Mouse (Mus musculus) limb, embryonic 15.5 days (tissue): ENCODE data around the gene Egfr. TPM values are rescaled to one million over a fixed set of nuclear protein-coding genes. Genes with fewer than 3 reads are reported as not detected.

Experiments
- ATAC-seq: fragments of 200-750 bp; cut with Nextera tagmentation; 2 replicates; pipeline ENCODE4 v1.8.0; 2017; ENCODE audit warnings: low read depth, moderate TSS enrichment; ENCODE audit not compliant: insufficient number of reproducible peaks, low FRiP score, low TSS enrichment
- H3K27ac ChIP-seq: fragments of 300-500 bp; sonication (generic); 2 replicates; pipeline ENCODE4 v1.5.1; 2015; ENCODE audit warnings: moderate library complexity, mild to moderate bottlenecking, inconsistent platforms
- H3K27me3 ChIP-seq: fragments of 300-500 bp; sonication (generic); 2 replicates; pipeline ENCODE4 v1.6.1; 2015; ENCODE audit warnings: inconsistent platforms
- H3K36me3 ChIP-seq: fragments of 300-500 bp; sonication (generic); 2 replicates; pipeline ENCODE4 v1.6.1; 2015; ENCODE audit warnings: inconsistent platforms
- H3K4me1 ChIP-seq: fragments of 300-500 bp; sonication (generic); 2 replicates; pipeline ENCODE4 v1.6.1; 2015; ENCODE audit warnings: inconsistent platforms
- H3K4me2 ChIP-seq: fragments of 300-500 bp; sonication (generic); 2 replicates; pipeline ENCODE4 v1.6.1; 2015; ENCODE audit warnings: mild to moderate bottlenecking, inconsistent platforms
- H3K4me3 ChIP-seq: fragments of 300-500 bp; sonication (generic); 2 replicates; pipeline ENCODE4 v1.5.1; 2015; ENCODE audit warnings: mild to moderate bottlenecking, inconsistent platforms
- H3K9ac ChIP-seq: fragments of 300-500 bp; sonication (generic); 2 replicates; pipeline ENCODE4 v1.6.1; 2015; ENCODE audit warnings: inconsistent platforms
- H3K9me3 ChIP-seq: fragments of 300-500 bp; sonication (generic); 2 replicates; pipeline ENCODE4 v1.6.1; 2016; ENCODE audit warnings: inconsistent platforms
- WGBS: fragments of 180-500 bp; shearing (Covaris S2); methylation state at CpG from one replicate; pipeline ENCODE4 v1.1.7; 2015; 5-methylcytosine and 5-hydroxymethylcytosine counted together
- polyA plus RNA-seq: library from polyadenylated mRNA; unstranded; fragments of >200 nt; fragmentation: Nextera tagmentation; extraction: Ambion mirVana; gene quantifications from 2 replicates; pipeline ENCODE4 v1.2.1, GENCODE M21; 2015

The Egfr gene
- polyA plus RNA-seq, 1 experiment from 2014 or later = 28.9 TPM

DNA sequence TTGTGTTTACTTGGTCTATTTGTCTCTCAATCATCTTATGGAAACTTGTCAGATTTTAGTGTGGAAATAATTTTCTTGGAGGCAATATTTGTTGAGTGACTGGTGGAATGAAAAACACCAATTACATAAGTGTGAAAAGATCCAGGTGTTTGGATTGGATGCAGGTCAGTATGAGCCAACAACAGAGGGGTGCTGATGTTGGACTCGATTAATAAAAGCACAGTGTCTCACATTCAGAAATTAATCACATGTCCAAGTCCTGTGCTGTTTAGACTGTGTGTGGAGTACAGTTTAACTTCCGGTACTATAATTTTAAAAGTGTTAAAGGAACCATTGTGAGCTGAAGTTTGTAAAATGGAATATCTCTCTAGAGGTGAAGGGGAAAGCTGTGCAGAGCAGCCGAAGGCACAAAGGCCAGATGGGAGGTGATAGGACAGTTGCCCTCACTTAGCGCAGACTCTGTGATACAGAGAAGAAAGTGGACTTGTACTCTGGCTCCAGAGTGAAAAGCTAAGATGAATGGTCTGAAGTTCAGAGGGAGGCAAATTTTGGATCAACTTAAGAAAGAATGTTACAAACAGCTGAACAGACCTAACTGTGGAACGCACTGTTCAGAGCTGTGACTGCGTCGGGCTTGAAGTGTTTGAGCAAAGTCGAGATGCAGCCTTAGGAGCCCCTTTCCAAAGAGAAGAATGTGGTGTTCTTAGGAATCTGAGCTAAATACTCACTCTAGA lies 32.1 kb downstream of the Egfr start:
- H3K9me3 ChIP-seq = no peaks in the 10 kb centered on the region
- peaks cover 13% of the 10 kb centered on the region; the same call in 1 of the 2 replicates for H3K4me1 ChIP-seq
- ATAC-seq = peak; percentile 83; the same call in 1 of the 2 replicates
- peak overlapping the region; percentile 57 for H3K27ac ChIP-seq
- no peaks in the 10 kb centered on the region for H3K36me3 ChIP-seq
- H3K4me2 ChIP-seq = no peak overlapping the region
- 75% methylated on average over 8 of the region's 8 CpGs for WGBS
- no peak overlapping the region for H3K4me3 ChIP-seq
- H3K9ac ChIP-seq = no peak overlapping the region
- H3K27me3 ChIP-seq = no peaks in the 10 kb centered on the region

DNA sequence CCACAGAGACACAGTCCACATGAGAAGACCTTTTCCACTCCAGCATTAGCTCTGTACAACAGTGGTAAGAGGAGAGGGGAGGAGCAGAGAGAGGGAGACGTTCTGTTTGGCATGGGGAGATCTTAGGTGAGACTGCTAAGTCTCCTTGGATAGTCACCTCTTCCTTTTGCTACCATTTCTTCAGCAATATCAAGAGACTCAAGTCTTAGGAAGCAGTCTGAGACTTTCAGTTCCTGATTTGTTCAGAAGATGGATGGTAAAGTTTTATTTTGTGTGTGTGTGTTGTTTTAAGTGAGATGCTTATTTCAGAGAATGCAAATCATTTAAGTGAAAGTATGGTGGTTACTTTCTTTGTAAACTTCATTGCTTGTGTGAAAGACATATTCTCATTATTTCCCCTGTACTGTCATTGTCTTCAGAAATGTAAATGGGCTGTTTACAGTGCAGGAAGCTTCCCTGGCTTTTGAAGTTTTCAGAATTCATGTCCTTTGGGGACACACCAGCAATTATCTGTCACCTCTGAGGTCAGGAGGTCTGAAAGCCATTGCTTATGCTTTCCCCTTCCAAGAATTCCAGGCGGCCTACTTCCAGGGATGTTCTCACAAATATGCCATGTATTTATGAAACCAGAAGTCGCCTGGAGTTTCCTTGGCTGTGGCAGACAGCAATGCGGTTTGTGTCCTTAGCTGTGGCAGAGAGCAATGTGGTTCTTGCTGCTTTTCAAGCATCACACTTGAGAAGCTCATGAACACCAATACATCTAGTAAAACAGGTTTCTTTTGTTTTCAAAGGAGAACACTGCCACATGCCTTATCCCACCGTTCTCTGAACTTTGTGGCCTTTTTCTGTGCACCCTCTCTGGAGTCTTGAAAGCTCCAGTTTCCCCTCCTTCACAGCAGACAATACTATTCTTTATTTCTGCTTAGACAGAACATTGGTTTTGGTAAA lies 40.9 kb downstream of the Egfr start:
- 35% methylated on average over 5 of the region's 5 CpGs for WGBS
- H3K27me3 ChIP-seq = no peaks in the 10 kb centered on the region
- no peak overlapping the region for H3K9ac ChIP-seq
- H3K36me3 ChIP-seq = no peaks in the 10 kb centered on the region
- H3K4me3 ChIP-seq = no peak overlapping the region
- H3K9me3 ChIP-seq = no peaks in the 10 kb centered on the region
- H3K4me1 ChIP-seq = peaks cover 19% of the 10 kb centered on the region
- H3K4me2 ChIP-seq = no peak overlapping the region
- no peak for ATAC-seq
- no peak overlapping the region; the same call in 1 of the 2 replicates for H3K27ac ChIP-seq

GRCm38 (mm10) chr11:16795012-16795411 lies 43.0 kb downstream of the Egfr start:
- H3K9me3 ChIP-seq = no peaks in the 10 kb centered on the region
- no peak overlapping the region for H3K27ac ChIP-seq
- no peaks in the 10 kb centered on the region for H3K36me3 ChIP-seq
- no peak overlapping the region for H3K9ac ChIP-seq
- no peaks in the 10 kb centered on the region for H3K27me3 ChIP-seq
- no peak overlapping the region for H3K4me3 ChIP-seq
- no peak overlapping the region for H3K4me2 ChIP-seq
- ATAC-seq = no peak
- H3K4me1 ChIP-seq = peaks cover 21% of the 10 kb centered on the region

GRCm38 (mm10) chr11:16795513-16795912 lies 43.5 kb downstream of the Egfr start:
- peaks cover 26% of the 10 kb centered on the region for H3K4me1 ChIP-seq
- no peak overlapping the region for H3K27ac ChIP-seq
- H3K9ac ChIP-seq = no peak overlapping the region
- no peaks in the 10 kb centered on the region for H3K27me3 ChIP-seq
- no peaks in the 10 kb centered on the region for H3K9me3 ChIP-seq
- WGBS = 66% methylated on average over 6 of the region's 6 CpGs
- no peak overlapping the region for H3K4me2 ChIP-seq
- no peak for ATAC-seq
- H3K36me3 ChIP-seq = no peaks in the 10 kb centered on the region
- no peak overlapping the region for H3K4me3 ChIP-seq

- WGBS = 83% methylated on average over 3 of the region's 3 CpGs
- no peak for ATAC-seq
- no peaks in the 10 kb centered on the region for H3K36me3 ChIP-seq
These were observed 45.5 kb downstream of the Egfr start for GRCm38 (mm10) chr11:16797456-16797855.

GRCm38 (mm10) chr11:16798136-16798535 lies 46.1 kb downstream of the Egfr start:
- H3K4me3 ChIP-seq = no peak overlapping the region
- H3K27ac ChIP-seq = no peak overlapping the region
- no peaks in the 10 kb centered on the region for H3K36me3 ChIP-seq
- H3K4me2 ChIP-seq = no peak overlapping the region
- ATAC-seq = no peak
- peaks cover 24% of the 10 kb centered on the region for H3K4me1 ChIP-seq
- no peak overlapping the region for H3K9ac ChIP-seq
- H3K27me3 ChIP-seq = no peaks in the 10 kb centered on the region
- no peaks in the 10 kb centered on the region for H3K9me3 ChIP-seq

More at GRCm38 (mm10) chr11:16797456-16797855, 45.5 kb downstream of the Egfr start:
- Histone ChIP-seq H3K4me1 (peaks cover 26% of the 10 kb centered on the region), H3K9me3 (no peaks in the 10 kb centered on the region), H3K27me3 (no peaks in the 10 kb centered on the region), H3K9ac (no peak overlapping the region), H3K27ac (no peak overlapping the region), H3K4me3 (no peak overlapping the region), H3K4me2 (no peak overlapping the region)

- no peak overlapping the region for H3K4me3 ChIP-seq
- H3K27ac ChIP-seq = no peak overlapping the region
- H3K36me3 ChIP-seq = no peaks in the 10 kb centered on the region
- no peak for ATAC-seq
- H3K4me1 ChIP-seq = peaks cover 15% of the 10 kb centered on the region
- no peaks in the 10 kb centered on the region for H3K27me3 ChIP-seq
- H3K9ac ChIP-seq = no peak overlapping the region
- H3K9me3 ChIP-seq = no peaks in the 10 kb centered on the region
- WGBS = 69% methylated on average over 6 of the region's 6 CpGs
- no peak overlapping the region for H3K4me2 ChIP-seq
These were observed 48.5 kb downstream of the Egfr start for GRCm38 (mm10) chr11:16800507-16800906.

DNA sequence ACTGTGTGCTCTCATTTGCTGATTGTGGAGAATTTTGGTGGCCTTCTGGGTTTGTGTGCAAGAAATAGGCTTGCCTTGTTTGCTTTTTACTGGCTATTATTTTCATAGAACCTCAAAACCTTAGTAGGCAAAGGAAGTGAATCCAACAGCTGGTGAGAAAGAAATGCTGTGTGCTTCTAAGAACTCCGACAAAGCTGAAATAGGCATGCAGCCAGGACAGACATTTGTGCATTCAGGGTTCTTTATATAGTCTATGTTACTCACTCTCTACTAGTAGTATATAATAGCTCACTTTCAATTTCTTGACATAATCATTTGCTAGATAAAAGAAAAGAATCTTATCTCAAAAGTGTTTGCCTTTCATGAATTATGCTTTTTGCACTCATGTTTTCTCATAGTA lies 50.7 kb downstream of the Egfr start:
- 20% methylated on average over 1 of the region's 1 CpGs for WGBS
- Histone ChIP-seq H3K27me3 (no peaks in the 10 kb centered on the region), H3K4me1 (peaks cover 18% of the 10 kb centered on the region), H3K9me3 (no peaks in the 10 kb centered on the region), H3K4me2 (no peak overlapping the region), H3K4me3 (no peak overlapping the region), H3K9ac (no peak overlapping the region), H3K36me3 (no peaks in the 10 kb centered on the region), H3K27ac (no peak overlapping the region)
- no peak for ATAC-seq

GRCm38 (mm10) chr11:16804016-16804415 lies 52.0 kb downstream of the Egfr start:
- no peak for ATAC-seq
- Histone ChIP-seq H3K9me3 (no peaks in the 10 kb centered on the region), H3K4me2 (no peak overlapping the region), H3K36me3 (no peaks in the 10 kb centered on the region), H3K9ac (no peak overlapping the region), H3K4me1 (peaks cover 20% of the 10 kb centered on the region), H3K27ac (no peak overlapping the region), H3K4me3 (no peak overlapping the region), H3K27me3 (no peaks in the 10 kb centered on the region)
- WGBS = 80% methylated on average over 2 of the region's 2 CpGs

DNA sequence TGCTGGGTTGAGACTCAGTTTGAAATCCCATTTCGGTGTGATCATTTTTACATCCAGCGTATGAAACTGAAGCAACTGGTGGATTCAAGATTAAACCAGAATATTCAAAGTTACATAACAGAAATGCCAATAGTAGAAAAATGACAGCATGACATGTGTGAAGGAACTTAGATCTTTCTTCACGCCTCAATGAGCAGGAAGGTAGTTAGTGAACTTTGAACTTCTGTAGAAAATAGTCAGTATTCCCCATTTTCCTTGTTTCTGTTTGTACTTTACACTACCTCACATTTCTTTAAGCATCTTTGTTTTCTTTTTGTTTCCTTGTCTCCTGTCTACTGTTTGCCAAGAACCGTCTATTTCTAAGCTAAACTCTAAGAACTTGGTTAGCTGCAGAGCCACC lies 53.9 kb downstream of the Egfr start:
- no peak overlapping the region for H3K27ac ChIP-seq
- ATAC-seq = no peak
- no peaks in the 10 kb centered on the region for H3K36me3 ChIP-seq
- no peak overlapping the region for H3K9ac ChIP-seq
- no peaks in the 10 kb centered on the region for H3K9me3 ChIP-seq
- H3K4me2 ChIP-seq = no peak overlapping the region
- H3K4me3 ChIP-seq = no peak overlapping the region
- H3K27me3 ChIP-seq = no peaks in the 10 kb centered on the region
- peaks cover 30% of the 10 kb centered on the region for H3K4me1 ChIP-seq
- 84% methylated on average over 4 of the region's 4 CpGs for WGBS

DNA sequence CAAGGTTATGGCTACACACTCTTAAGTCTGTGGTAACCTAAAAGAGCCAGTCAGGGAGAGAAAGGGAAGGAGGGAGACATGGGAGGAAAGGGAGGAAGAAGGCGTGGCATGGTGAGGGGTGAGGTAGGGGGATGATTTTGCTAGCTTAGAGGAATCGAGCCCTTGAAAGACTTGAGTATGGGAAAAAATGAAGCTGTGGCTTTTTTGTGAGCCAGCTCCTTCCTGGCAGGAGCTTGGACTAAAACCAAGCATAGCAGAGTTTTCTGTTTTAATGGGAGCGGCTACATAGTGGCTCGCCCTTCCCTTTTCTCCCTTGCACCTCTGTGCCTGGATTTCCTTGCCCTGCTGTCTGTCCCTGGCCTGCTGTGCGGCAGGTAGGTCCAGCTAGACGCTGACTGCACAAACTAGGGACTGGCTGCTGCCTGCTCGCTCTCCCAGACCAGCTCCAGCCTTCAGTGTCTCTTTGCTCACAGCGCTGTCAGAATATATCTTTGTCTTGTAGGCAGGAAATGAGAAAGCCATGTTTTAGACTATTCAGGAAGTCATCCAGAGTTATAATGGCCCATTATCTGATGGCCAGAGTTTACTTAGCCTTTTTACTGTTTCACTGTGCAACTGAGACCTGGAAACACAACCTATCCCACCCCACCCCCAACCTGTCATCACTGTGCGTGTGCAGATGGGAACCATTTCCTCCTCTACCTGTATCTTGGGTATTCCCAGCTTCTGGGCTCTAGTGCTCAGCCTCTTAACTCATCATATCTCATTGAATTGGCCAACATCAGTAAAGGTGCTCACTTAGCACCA lies 57.4 kb downstream of the Egfr start:
- Histone ChIP-seq H3K36me3 (no peaks in the 10 kb centered on the region), H3K4me3 (no peak overlapping the region), H3K4me2 (peak overlapping the region; percentile 22; the same call in 1 of the 2 replicates), H3K9me3 (no peaks in the 10 kb centered on the region), H3K27me3 (no peaks in the 10 kb centered on the region), H3K4me1 (peaks cover 25% of the 10 kb centered on the region), H3K9ac (no peak overlapping the region), H3K27ac (peak overlapping the region; percentile 87)
- 41% methylated on average over 9 of the region's 9 CpGs for WGBS
- ATAC-seq = peak; percentile 79
